Mouse (Mus musculus): ENCODE results near the gene Limd1. TPM values are rescaled to one million over a fixed set of nuclear protein-coding genes. Genes with fewer than 3 reads are reported as not detected.

The Limd1 gene
- 32.0 and 37.5 TPM in 2 replicates for total RNA-seq (2012; rRNA removed)
- 10 to 100 TPM in 1 of 2 experiments, not detected in 1; 32.6 TPM for polyA plus RNA-seq (2012; ENCODE audit: insufficient read depth in 1 of 2, insufficient read length in 2 of 2, low read depth in 1 of 2, low replicate concordance in 2 of 2, missing spikeins in 1 of 2)

GRCm38 (mm10) chr9:123478586-123479195 is at the start of gene Limd1:
TSS of gene Limd1 (plus strand) at chr9:123478706.
- Histone ChIP-seq H3K9ac (ENCODE audit: control insufficient read depth, low read depth, low read length, poor library complexity, severe bottlenecking) (peak within 1 kb of the TSS; percentile 99), H3K4me1 (ENCODE audit: control insufficient read depth in 1 of 2, insufficient read depth in 2 of 2, low read length in 2 of 2) (peaks cover 11 to 38% of the 10 kb centered on the region in 2 experiments)
- TF ChIP-seq UBTF (IDR thresholded peaks at IDR 0.05; ENCODE audit: borderline replicate concordance, insufficient read depth, low read depth, low read length) = 0 out of 2 replicates have a peak, but pooled peaks have one; percentile 51
- TF ChIP-seq POLR2AphosphoS2 (IDR thresholded peaks at IDR 0.05; ENCODE audit: low read length) = no peak
- 0 out of 2 replicates have a peak, but pooled peaks have one; percentile 5 for TF ChIP-seq USF1 (IDR thresholded peaks at IDR 0.05; ENCODE audit: low read depth, low read length)
- no peak for TF ChIP-seq SMC3 (IDR thresholded peaks at IDR 0.05; ENCODE audit: low read depth, low read length)
- TF ChIP-seq SIN3A (IDR thresholded peaks at IDR 0.05; ENCODE audit: low read length) = peak; percentile 66; the same call in 1 of the 2 replicates
- TF ChIP-seq POLR2AphosphoS5 (IDR thresholded peaks at IDR 0.05; ENCODE audit: borderline replicate concordance, low read depth, low read length) = no peak
- peak; percentile 69 for TF ChIP-seq ELF1 (IDR thresholded peaks at IDR 0.05; ENCODE audit: low read depth, low read length)
- peak; percentile 61 for TF ChIP-seq MAX (IDR thresholded peaks at IDR 0.05; ENCODE audit: low read length)
- TF ChIP-seq ZMIZ1 (IDR thresholded peaks at IDR 0.05; ENCODE audit: low read depth, low read length) = no peak
- peak; percentile 77 to 87 for TF ChIP-seq POLR2A (IDR thresholded peaks at IDR 0.05; ENCODE audit: control insufficient read depth in 1 of 2, insufficient read depth in 1 of 2, low read depth in 1 of 2, low read length in 2 of 2, poor library complexity in 1 of 2)
- TF ChIP-seq MYC (IDR thresholded peaks at IDR 0.05; ENCODE audit: low read depth, low read length) = peak; percentile 60; the same call in 1 of the 2 replicates
- no peak for TF ChIP-seq CHD1 (IDR thresholded peaks at IDR 0.05; ENCODE audit: low read depth, low read length)
- no peak for TF ChIP-seq ZC3H11A (IDR thresholded peaks at IDR 0.05; ENCODE audit: low read depth, low read length)
- no peak for TF ChIP-seq GATA1 (IDR thresholded peaks at IDR 0.05; ENCODE audit: low read depth, low read length)
- no peak for TF ChIP-seq BHLHE40 (IDR thresholded peaks at IDR 0.05; ENCODE audit: borderline replicate concordance, low read depth, low read length)
- 0 out of 2 replicates have a peak, but pooled peaks have one; percentile 10 for TF ChIP-seq TCF12 (IDR thresholded peaks at IDR 0.05; ENCODE audit: low read depth, low read length)
- TF ChIP-seq ETS1 (IDR thresholded peaks at IDR 0.05; ENCODE audit: low read depth, low read length) = no peak
- no peak for TF ChIP-seq ZNF384 (IDR thresholded peaks at IDR 0.05; ENCODE audit: low read depth, low read length)
- TF ChIP-seq MAFK (IDR thresholded peaks at IDR 0.05; ENCODE audit: borderline replicate concordance, low read depth, low read length) = no peak
- TF ChIP-seq RAD21 (IDR thresholded peaks at IDR 0.05; ENCODE audit: low read depth, low read length) = no peak
- TF ChIP-seq MAZ (IDR thresholded peaks at IDR 0.05; ENCODE audit: low read depth, low read length) = no peak
- no peak for TF ChIP-seq GABPA (IDR thresholded peaks at IDR 0.05; ENCODE audit: low read depth, low read length)
- TF ChIP-seq MEF2A (IDR thresholded peaks at IDR 0.05; ENCODE audit: extremely low read depth, insufficient replicate concordance, low read depth, low read length, poor library complexity, severe bottlenecking) = no peak
- no peak for TF ChIP-seq E2F4 (IDR thresholded peaks at IDR 0.05; ENCODE audit: borderline replicate concordance, low read depth, low read length)
- TF ChIP-seq MYB (IDR thresholded peaks at IDR 0.05; ENCODE audit: low read depth, low read length) = no peak
- no peak for TF ChIP-seq CHD2 (IDR thresholded peaks at IDR 0.05; ENCODE audit: low read length)
- no peak for TF ChIP-seq TAL1 (IDR thresholded peaks at IDR 0.05; ENCODE audit: low read length)
- no peak for TF ChIP-seq EP300 (IDR thresholded peaks at IDR 0.05; ENCODE audit: low read depth in 1 of 2, low read length in 2 of 2)
- peak; percentile 60 for TF ChIP-seq NELFE (IDR thresholded peaks at IDR 0.05; ENCODE audit: low read depth, low read length)
- TF ChIP-seq MXI1 (IDR thresholded peaks at IDR 0.05; ENCODE audit: low read depth, low read length) = peak; percentile 77
- TF ChIP-seq RCOR1 (IDR thresholded peaks at IDR 0.05; ENCODE audit: low read depth, low read length) = no peak
- TF ChIP-seq NRF1 (IDR thresholded peaks at IDR 0.05; ENCODE audit: insufficient read depth, low read depth, low read length, poor library complexity, severe bottlenecking) = peak; percentile 54; the same call in 1 of the 2 replicates
- TF ChIP-seq ZKSCAN1 (IDR thresholded peaks at IDR 0.05; ENCODE audit: low read depth, low read length) = no peak
- 0 out of 6 replicates have a peak, but pooled peaks of 1 of the 3 experiments have one; percentile 8 for TF ChIP-seq CTCF (IDR thresholded peaks at IDR 0.05 in 2 of 3, conservative IDR thresholded peaks at IDR 0.05 in 1 of 3; ENCODE audit: control insufficient read depth in 1 of 3, insufficient read depth in 1 of 3, low read depth in 2 of 3, low read length in 3 of 3, poor library complexity in 1 of 3, severe bottlenecking in 1 of 3)
- peak; percentile 36; the same call in 1 of the 2 replicates for TF ChIP-seq TBP (IDR thresholded peaks at IDR 0.05; ENCODE audit: low read depth, low read length)
- TF ChIP-seq JUND (IDR thresholded peaks at IDR 0.05; ENCODE audit: low read depth, low read length) = no peak

More at GRCm38 (mm10) chr9:123478586-123479195, at the start of gene Limd1:
- H3K36me3 ChIP-seq (ENCODE audit: control insufficient read depth in 1 of 2, insufficient read depth in 2 of 2, low read length in 2 of 2) = peaks cover 0 to 37% of the 10 kb centered on the region in 2 experiments; a peak in 2 of 4 replicates
- H3K27ac ChIP-seq (ENCODE audit: control insufficient read depth, low read depth, low read length) = peak within 1 kb of the TSS; percentile 66
- H3K4me3 ChIP-seq (ENCODE audit: control insufficient read depth in 1 of 2, insufficient read depth in 1 of 2, low read depth in 2 of 2, low read length in 2 of 2) = peak within 1 kb of the TSS; percentile 74 to 92
- DNase-seq (ENCODE audit: low read depth, low spot score) = peak; percentile 69
- H3K79me2 ChIP-seq (ENCODE audit: control insufficient read depth, insufficient read depth, low read length, poor library complexity) = peaks cover 49% of the 10 kb centered on the region
- H3K27me3 ChIP-seq (ENCODE audit: control insufficient read depth in 1 of 2, insufficient read depth in 2 of 2, low read length in 2 of 2) = no peaks in the 10 kb centered on the region
- no peaks in the 10 kb centered on the region for H3K9me3 ChIP-seq (replicated peaks; ENCODE audit: insufficient read depth, low read length)
